Mouse (Mus musculus): Measurements from ENCODE around the gene Anks1b. TPM values are rescaled to one million over a fixed set of nuclear protein-coding genes. Genes with fewer than 3 reads are reported as not detected.

Gene Anks1b
- polyA plus RNA-seq, 1 experiment from 2014 or later = 1.5 TPM

DNA sequence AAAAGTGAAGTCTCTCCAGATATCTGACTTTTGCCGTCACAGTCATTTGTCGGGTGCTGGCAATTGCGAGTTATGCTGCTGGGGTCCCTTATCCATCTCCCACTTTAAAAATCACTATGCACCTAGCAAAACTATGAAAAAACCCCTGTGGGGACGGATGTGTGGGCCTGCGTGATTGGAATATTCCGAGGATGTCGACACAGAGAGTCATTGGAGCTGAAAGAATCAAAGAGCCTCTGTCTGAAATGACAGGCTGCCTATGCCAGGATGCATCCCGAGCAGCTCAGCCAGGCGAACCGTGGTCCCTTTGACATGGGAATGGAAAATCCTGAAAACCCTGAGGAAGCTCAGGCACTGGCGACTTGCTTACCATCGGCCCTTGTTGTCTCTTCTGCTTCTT is 825.9 kb downstream of the Anks1b start:
- Histone ChIP-seq H3K9me3 (ENCODE audit: control insufficient read depth, low read length) (no peaks in the 10 kb centered on the region), H3K27me3 (replicated peaks; ENCODE audit: control insufficient read depth, insufficient read depth, low read length) (no peaks in the 10 kb centered on the region), H3K4me1 (replicated peaks; ENCODE audit: control insufficient read depth, insufficient read depth, low read length) (no peaks in the 10 kb centered on the region), H3K36me3 (ENCODE audit: control insufficient read depth, insufficient read depth, low read length) (no peaks in the 10 kb centered on the region), H3K27ac (ENCODE audit: low read depth) (no peak overlapping the region), H3K4me3 (ENCODE audit: low read depth, low read length) (no peak overlapping the region), H3K4me2 (ENCODE audit: low read length) (no peak overlapping the region), H3K9ac (ENCODE audit: low read length) (no peak overlapping the region)
- DNase-seq (ENCODE audit: low spot score) (no peak), ATAC-seq (replicated peaks; ENCODE audit: low FRiP score, low TSS enrichment, low read depth) (no peak)
- WGBS = 86% methylated on average over 12 of the region's 12 CpGs

DNA sequence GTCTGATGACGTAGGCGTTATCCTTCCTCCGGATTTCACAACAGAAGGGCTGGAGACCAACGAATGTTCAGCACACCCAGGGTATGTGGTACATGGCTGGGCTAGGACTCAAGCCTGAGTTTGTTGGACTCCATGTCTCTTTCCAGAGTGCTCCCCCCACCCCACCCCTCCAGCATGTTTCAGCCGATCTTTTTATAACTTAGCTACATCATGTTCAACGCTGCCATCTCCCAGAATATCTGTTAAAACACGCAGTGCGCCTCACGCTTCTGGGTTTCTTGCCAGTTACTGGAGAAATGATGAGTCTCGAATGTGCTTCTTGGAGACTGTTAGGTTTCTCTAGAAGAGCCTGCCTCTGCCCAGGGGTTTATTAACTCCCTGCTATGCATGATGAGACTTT is 831.3 kb downstream of the Anks1b start:
- no peak overlapping the region for H3K4me3 ChIP-seq (ENCODE audit: low read depth, low read length)
- H3K4me2 ChIP-seq (ENCODE audit: low read length) = no peak overlapping the region
- H3K27ac ChIP-seq (ENCODE audit: low read depth) = no peak overlapping the region
- no peaks in the 10 kb centered on the region for H3K27me3 ChIP-seq (replicated peaks; ENCODE audit: control insufficient read depth, insufficient read depth, low read length)
- no peaks in the 10 kb centered on the region for H3K36me3 ChIP-seq (ENCODE audit: control insufficient read depth, insufficient read depth, low read length)
- no peak overlapping the region for H3K9ac ChIP-seq (ENCODE audit: low read length)
- ATAC-seq (replicated peaks; ENCODE audit: low FRiP score, low TSS enrichment, low read depth) = no peak
- no peak for DNase-seq (ENCODE audit: low spot score)
- no peaks in the 10 kb centered on the region for H3K9me3 ChIP-seq (ENCODE audit: control insufficient read depth, low read length)
- 93% methylated on average over 10 of the region's 10 CpGs for WGBS
- H3K4me1 ChIP-seq (replicated peaks; ENCODE audit: control insufficient read depth, insufficient read depth, low read length) = no peaks in the 10 kb centered on the region

DNA sequence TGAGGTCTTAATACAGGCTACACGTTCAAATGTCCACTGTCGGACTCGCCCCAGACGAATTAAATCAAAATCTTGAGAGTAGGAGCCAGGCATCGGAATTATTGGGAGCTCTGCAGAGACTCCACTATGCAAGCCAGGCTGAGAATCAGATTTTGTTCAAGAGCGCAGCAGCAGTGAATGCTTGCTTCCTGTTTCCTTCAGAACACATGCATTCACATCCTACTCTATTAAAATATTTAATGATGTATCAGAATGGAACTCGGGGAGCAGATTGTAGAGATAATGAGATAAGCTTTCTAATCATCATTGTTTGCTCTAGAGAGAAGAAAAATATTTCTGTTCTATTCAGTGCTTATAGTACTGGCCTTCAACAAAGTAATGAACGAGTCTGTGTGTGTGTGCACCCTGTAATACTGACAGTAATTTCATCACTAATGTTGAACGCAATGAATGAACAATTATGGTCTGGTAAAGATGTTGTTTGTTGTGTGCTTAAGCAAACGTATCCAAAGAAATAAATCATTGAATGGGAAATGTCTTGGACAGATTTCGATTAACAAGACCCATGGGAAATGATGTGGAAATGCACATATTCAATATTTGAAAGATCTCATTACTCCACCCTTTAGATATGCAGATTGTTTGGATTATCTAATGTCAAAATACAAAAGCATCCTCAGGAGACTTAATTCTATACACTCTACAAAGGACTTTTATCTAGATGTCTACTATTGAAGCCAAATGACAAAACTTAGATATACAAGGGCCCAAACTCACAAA is 835.7 kb downstream of the Anks1b start:
- no peak overlapping the region for H3K4me3 ChIP-seq (ENCODE audit: low read depth, low read length)
- no peaks in the 10 kb centered on the region for H3K27me3 ChIP-seq (replicated peaks; ENCODE audit: control insufficient read depth, insufficient read depth, low read length)
- H3K9ac ChIP-seq (ENCODE audit: low read length) = no peak overlapping the region
- no peak overlapping the region for H3K27ac ChIP-seq (ENCODE audit: low read depth)
- ATAC-seq (replicated peaks; ENCODE audit: low FRiP score, low TSS enrichment, low read depth) (no peak), DNase-seq (ENCODE audit: low spot score) (no peak)
- 71% methylated on average over 11 of the region's 11 CpGs for WGBS
- no peaks in the 10 kb centered on the region for H3K4me1 ChIP-seq (replicated peaks; ENCODE audit: control insufficient read depth, insufficient read depth, low read length)
- no peak overlapping the region for H3K4me2 ChIP-seq (ENCODE audit: low read length)
- no peaks in the 10 kb centered on the region for H3K9me3 ChIP-seq (ENCODE audit: control insufficient read depth, low read length)
- no peaks in the 10 kb centered on the region for H3K36me3 ChIP-seq (ENCODE audit: control insufficient read depth, insufficient read depth, low read length)

DNA sequence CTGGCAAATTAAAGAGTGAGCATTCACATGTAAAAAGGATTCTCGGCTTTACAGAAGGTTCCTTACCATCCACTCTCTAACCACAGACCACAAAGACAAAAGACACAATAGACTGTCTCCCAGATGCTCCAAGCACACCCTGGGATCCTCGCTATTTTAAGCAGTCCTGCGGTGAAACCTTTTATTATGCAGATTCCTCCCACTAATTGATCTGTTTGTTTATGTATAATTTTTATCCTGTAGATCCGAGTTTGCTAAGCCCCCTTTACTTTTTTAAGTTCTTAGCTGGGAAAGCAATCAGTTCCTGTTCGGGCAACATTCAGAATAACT is 836.3 kb downstream of the Anks1b start:
- Histone ChIP-seq H3K36me3 (ENCODE audit: control insufficient read depth, insufficient read depth, low read length) (no peaks in the 10 kb centered on the region), H3K4me3 (ENCODE audit: low read depth, low read length) (no peak overlapping the region), H3K9me3 (ENCODE audit: control insufficient read depth, low read length) (no peaks in the 10 kb centered on the region), H3K9ac (ENCODE audit: low read length) (no peak overlapping the region), H3K4me2 (ENCODE audit: low read length) (no peak overlapping the region), H3K4me1 (replicated peaks; ENCODE audit: control insufficient read depth, insufficient read depth, low read length) (no peaks in the 10 kb centered on the region), H3K27me3 (replicated peaks; ENCODE audit: control insufficient read depth, insufficient read depth, low read length) (no peaks in the 10 kb centered on the region), H3K27ac (ENCODE audit: low read depth) (no peak overlapping the region)
- DNase-seq (ENCODE audit: low spot score) (no peak), ATAC-seq (replicated peaks; ENCODE audit: low FRiP score, low TSS enrichment, low read depth) (no peak)
- 37% methylated on average over 5 of the region's 5 CpGs for WGBS

DNA sequence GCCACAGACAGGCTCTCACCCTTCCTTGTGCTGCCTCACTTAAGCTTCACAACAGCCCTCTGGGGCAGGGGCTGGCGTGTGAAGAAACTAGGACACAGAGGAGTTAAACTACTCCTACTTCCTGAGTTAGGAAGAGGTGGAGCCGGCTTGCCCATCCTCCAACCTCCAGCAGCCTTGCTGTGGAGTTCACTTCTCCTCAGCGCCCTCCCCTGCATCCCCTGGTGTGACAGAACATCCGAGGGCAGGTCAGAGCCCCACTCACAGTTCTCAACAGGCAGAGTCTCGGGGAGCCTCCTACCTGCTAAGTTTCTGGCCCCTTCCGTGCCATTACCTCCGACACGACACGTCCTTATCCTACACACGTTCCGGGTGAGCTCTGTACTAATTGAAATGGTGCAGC is 844.7 kb downstream of the Anks1b start:
- DNase-seq (ENCODE audit: low spot score) (no peak), ATAC-seq (replicated peaks; ENCODE audit: low FRiP score, low TSS enrichment, low read depth) (no peak)
- Histone ChIP-seq H3K27ac (ENCODE audit: low read depth) (no peak overlapping the region), H3K27me3 (replicated peaks; ENCODE audit: control insufficient read depth, insufficient read depth, low read length) (no peaks in the 10 kb centered on the region), H3K9me3 (ENCODE audit: control insufficient read depth, low read length) (no peaks in the 10 kb centered on the region), H3K4me3 (ENCODE audit: low read depth, low read length) (no peak overlapping the region), H3K36me3 (ENCODE audit: control insufficient read depth, insufficient read depth, low read length) (no peaks in the 10 kb centered on the region), H3K4me1 (replicated peaks; ENCODE audit: control insufficient read depth, insufficient read depth, low read length) (no peaks in the 10 kb centered on the region), H3K4me2 (ENCODE audit: low read length) (no peak overlapping the region), H3K9ac (ENCODE audit: low read length) (no peak overlapping the region)
- 51% methylated on average over 11 of the region's 11 CpGs for WGBS

DNA sequence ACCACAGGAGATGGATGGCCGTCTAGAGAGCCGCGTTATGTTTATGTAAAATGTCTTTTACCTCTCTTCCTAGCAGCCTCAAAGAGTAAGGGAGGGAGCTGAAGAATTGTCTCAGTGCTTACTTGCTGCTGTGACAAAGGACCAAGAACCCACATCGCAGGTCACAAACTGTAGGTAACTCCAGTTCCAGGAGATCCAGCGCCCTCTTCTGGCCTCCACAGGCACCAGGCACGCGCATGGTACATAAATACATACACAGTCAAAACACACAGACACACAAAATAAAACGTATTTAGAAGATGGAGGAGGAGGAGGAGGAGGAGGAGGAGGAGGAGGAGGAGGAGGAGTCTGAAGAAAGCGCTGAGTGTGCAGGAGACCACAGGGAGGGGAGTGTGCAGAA is 845.4 kb downstream of the Anks1b start:
- Histone ChIP-seq H3K4me2 (ENCODE audit: low read length) (no peak overlapping the region), H3K9ac (ENCODE audit: low read length) (no peak overlapping the region), H3K36me3 (ENCODE audit: control insufficient read depth, insufficient read depth, low read length) (no peaks in the 10 kb centered on the region), H3K9me3 (ENCODE audit: control insufficient read depth, low read length) (no peaks in the 10 kb centered on the region), H3K27ac (ENCODE audit: low read depth) (no peak overlapping the region), H3K4me3 (ENCODE audit: low read depth, low read length) (no peak overlapping the region), H3K27me3 (replicated peaks; ENCODE audit: control insufficient read depth, insufficient read depth, low read length) (no peaks in the 10 kb centered on the region), H3K4me1 (replicated peaks; ENCODE audit: control insufficient read depth, insufficient read depth, low read length) (no peaks in the 10 kb centered on the region)
- DNase-seq (ENCODE audit: low spot score) (no peak), ATAC-seq (replicated peaks; ENCODE audit: low FRiP score, low TSS enrichment, low read depth) (no peak)
- 81% methylated on average over 9 of the region's 9 CpGs for WGBS

DNA sequence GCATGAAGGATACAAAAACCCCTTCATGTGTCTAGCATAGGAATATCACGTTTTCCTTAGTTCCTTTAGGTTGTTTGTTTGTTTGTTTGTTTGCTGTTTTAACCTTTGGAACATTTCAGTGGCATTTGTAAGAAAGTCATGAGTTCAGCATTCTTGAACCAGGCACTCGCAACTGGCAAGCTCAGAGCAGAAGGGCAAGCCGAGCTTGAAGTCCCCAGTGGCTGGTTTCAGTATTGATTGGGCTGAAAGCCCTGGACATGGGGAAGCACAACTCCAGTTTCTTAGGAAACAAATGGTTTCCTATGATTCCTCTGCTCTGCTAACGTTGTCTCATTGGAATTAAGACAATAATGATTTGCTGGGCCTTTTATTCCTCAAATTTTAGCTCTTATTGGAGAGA is 846.7 kb downstream of the Anks1b start:
- WGBS = 41% methylated on average over 4 of the region's 4 CpGs
- DNase-seq (ENCODE audit: low spot score) (no peak), ATAC-seq (replicated peaks; ENCODE audit: low FRiP score, low TSS enrichment, low read depth) (no peak)
- H3K27ac ChIP-seq (ENCODE audit: low read depth) = no peak overlapping the region
- no peak overlapping the region for H3K4me2 ChIP-seq (ENCODE audit: low read length)
- H3K27me3 ChIP-seq (replicated peaks; ENCODE audit: control insufficient read depth, insufficient read depth, low read length) = no peaks in the 10 kb centered on the region
- H3K9ac ChIP-seq (ENCODE audit: low read length) = no peak overlapping the region
- no peaks in the 10 kb centered on the region for H3K36me3 ChIP-seq (ENCODE audit: control insufficient read depth, insufficient read depth, low read length)
- H3K4me3 ChIP-seq (ENCODE audit: low read depth, low read length) = no peak overlapping the region
- H3K9me3 ChIP-seq (ENCODE audit: control insufficient read depth, low read length) = no peaks in the 10 kb centered on the region
- no peaks in the 10 kb centered on the region for H3K4me1 ChIP-seq (replicated peaks; ENCODE audit: control insufficient read depth, insufficient read depth, low read length)

DNA sequence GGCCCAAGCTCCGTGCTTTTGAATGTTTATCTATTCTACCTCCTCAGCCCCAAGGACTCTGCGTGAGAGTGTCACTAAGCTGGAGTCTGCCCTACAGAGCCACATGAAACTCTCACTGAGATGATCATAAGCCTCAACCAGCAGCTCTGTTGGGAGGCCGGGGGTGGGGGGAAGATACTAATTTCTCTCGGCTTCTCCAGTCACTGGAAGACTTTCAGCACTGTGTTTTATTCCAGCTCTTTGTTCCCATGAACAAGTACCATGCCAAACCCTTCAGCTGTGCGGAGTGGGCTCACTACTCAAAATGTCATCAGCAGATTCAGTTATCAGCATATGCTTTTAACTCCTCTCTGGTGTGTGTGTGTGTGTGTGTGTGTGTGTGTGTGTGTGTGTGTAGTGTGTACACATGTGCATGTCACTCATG is 849.8 kb downstream of the Anks1b start:
- ATAC-seq (replicated peaks; ENCODE audit: low FRiP score, low TSS enrichment, low read depth) = no peak

DNA sequence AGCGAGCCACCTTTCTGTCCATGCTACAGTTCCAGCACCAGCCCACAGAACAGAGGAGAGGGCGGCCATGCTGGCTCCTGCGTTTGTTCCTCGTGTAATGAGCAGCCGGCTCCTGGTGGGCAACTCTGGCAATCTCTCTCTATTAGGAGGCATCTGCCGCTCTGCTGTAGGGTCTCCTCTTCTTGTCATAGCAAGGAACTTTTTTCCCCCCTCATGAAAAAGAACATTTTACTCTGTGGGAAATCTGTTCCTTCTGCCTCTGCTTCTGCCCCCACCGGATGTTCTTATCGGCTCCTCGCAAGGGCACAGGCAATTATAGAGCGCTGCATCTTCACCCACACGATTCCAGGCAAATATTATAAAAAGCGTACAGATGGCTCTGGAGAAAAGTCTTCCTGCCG is 850.6 kb downstream of the Anks1b start:
- Histone ChIP-seq H3K9ac (ENCODE audit: low read length) (no peak overlapping the region), H3K4me1 (replicated peaks; ENCODE audit: control insufficient read depth, insufficient read depth, low read length) (peaks cover 5% of the 10 kb centered on the region; the same call in 1 of the 2 replicates), H3K9me3 (ENCODE audit: control insufficient read depth, low read length) (no peaks in the 10 kb centered on the region), H3K36me3 (ENCODE audit: control insufficient read depth, insufficient read depth, low read length) (no peaks in the 10 kb centered on the region), H3K4me3 (ENCODE audit: low read depth, low read length) (no peak overlapping the region), H3K4me2 (ENCODE audit: low read length) (no peak overlapping the region), H3K27me3 (replicated peaks; ENCODE audit: control insufficient read depth, insufficient read depth, low read length) (no peaks in the 10 kb centered on the region), H3K27ac (ENCODE audit: low read depth) (no peak overlapping the region)
- 82% methylated on average over 13 of the region's 13 CpGs for WGBS
- ATAC-seq (replicated peaks; ENCODE audit: low FRiP score, low TSS enrichment, low read depth) = no peak
- DNase-seq (ENCODE audit: low spot score) = no peak

More for the DNA sequence above, 849.8 kb downstream of the Anks1b start:
- Histone ChIP-seq H3K27me3 (replicated peaks; ENCODE audit: control insufficient read depth, insufficient read depth, low read length) (no peaks in the 10 kb centered on the region), H3K4me1 (replicated peaks; ENCODE audit: control insufficient read depth, insufficient read depth, low read length) (0 out of 2 replicates have a peak, but pooled peaks cover under 1% of the 10 kb centered on the region), H3K36me3 (ENCODE audit: control insufficient read depth, insufficient read depth, low read length) (no peaks in the 10 kb centered on the region), H3K4me2 (ENCODE audit: low read length) (no peak overlapping the region), H3K4me3 (ENCODE audit: low read depth, low read length) (no peak overlapping the region), H3K9ac (ENCODE audit: low read length) (no peak overlapping the region), H3K27ac (ENCODE audit: low read depth) (no peak overlapping the region), H3K9me3 (ENCODE audit: control insufficient read depth, low read length) (no peaks in the 10 kb centered on the region)
- no peak for DNase-seq (ENCODE audit: low spot score)
- WGBS = 68% methylated on average over 5 of the region's 5 CpGs

Measured in intestine, embryonic 14.5 days (tissue).